Mouse (Mus musculus) limb, embryonic 14.5 days (tissue): ENCODE measurements around the gene Ubl3. TPM values are rescaled to one million over a fixed set of nuclear protein-coding genes. Genes with fewer than 3 reads are reported as not detected.
A peak's percentile ranks its signal among the peaks of the same experiment; 100 is the strongest.

Experiments used
- ATAC-seq: fragments of 200-750 bp; cut with Nextera tagmentation; 2 replicates; pipeline ENCODE4 v1.8.0; 2017; ENCODE audit warnings: low read depth, moderate number of reproducible peaks, moderate TSS enrichment; ENCODE audit not compliant: low FRiP score
- DNase-seq: peaks from one replicate; pipeline ENCODE4 v3.0.0-alpha.2; 2015; ENCODE audit warnings: low spot score
- H3K27ac ChIP-seq: fragments of 300-500 bp; sonication (generic); replicated peaks from 2 replicates; pipeline ENCODE4 v1.5.1; 2014; ENCODE audit warnings: low read depth, mild to moderate bottlenecking, low read length, moderate library complexity, mixed read lengths
- H3K27me3 ChIP-seq: fragments of 300-500 bp; sonication (generic); 2 replicates; pipeline ENCODE4 v1.6.1; 2014; ENCODE audit warnings: low read length, mixed read lengths; ENCODE audit not compliant: control insufficient read depth, insufficient read depth
- H3K36me3 ChIP-seq: fragments of 300-500 bp; sonication (generic); 2 replicates; pipeline ENCODE4 v1.6.1; 2014; ENCODE audit warnings: mild to moderate bottlenecking, low read length, moderate library complexity, mixed read lengths; ENCODE audit not compliant: control insufficient read depth, insufficient read depth
- H3K4me1 ChIP-seq: fragments of 300-500 bp; sonication (generic); 2 replicates; pipeline ENCODE4 v1.6.1; 2014; ENCODE audit warnings: antibody characterized with exemption, low read length, mixed read lengths; ENCODE audit not compliant: control insufficient read depth, insufficient read depth
- H3K4me2 ChIP-seq: fragments of 300-500 bp; sonication (generic); replicated peaks from 2 replicates; pipeline ENCODE4 v1.6.1; 2014; ENCODE audit warnings: low read depth, mild to moderate bottlenecking, low read length, moderate library complexity; ENCODE audit not compliant: severe bottlenecking
- H3K4me3 ChIP-seq: fragments of 300-500 bp; sonication (generic); replicated peaks from 2 replicates; pipeline ENCODE4 v1.5.1; 2014; ENCODE audit warnings: low read length
- H3K9ac ChIP-seq: fragments of 300-500 bp; sonication (generic); 2 replicates; pipeline ENCODE4 v1.6.1; 2014; ENCODE audit warnings: mild to moderate bottlenecking, low read depth, low read length, moderate library complexity; ENCODE audit not compliant: severe bottlenecking
- H3K9me3 ChIP-seq: fragments of 300-500 bp; sonication (generic); 2 replicates; pipeline ENCODE4 v1.6.1; 2016; ENCODE audit warnings: low read length; ENCODE audit not compliant: control insufficient read depth
- POLR2A ChIP-seq: fragments of 200-500 bp; IDR thresholded peaks from 2 replicates; pipeline ENCODE4 v1.8.0; 2012; ENCODE audit warnings: inconsistent platforms, mild to moderate bottlenecking, moderate library complexity, borderline replicate concordance; ENCODE audit not compliant: insufficient read depth, insufficient read length; ENCODE audit errors: extremely low read depth
- WGBS: fragments of 180-500 bp; shearing (Covaris S2); extraction: QIAGEN DNeasy Blood & Tissue Kit; methylation state at CpG from one replicate; pipeline ENCODE4 v1.1.7; 2014; 5-methylcytosine and 5-hydroxymethylcytosine counted together
- polyA plus RNA-seq, 2 experiments: library from polyadenylated mRNA; depleted of rRNA in 1 of 2; stranded (reverse) in 1 of 2; unstranded in 1 of 2; fragments of >200 nt; fragmentation: Nextera tagmentation in 1 of 2; extraction: Ambion mirVana in 1 of 2; gene quantifications; 2 replicates each; pipeline versions ENCODE4 v1.2.1 to v1.2.3; 2012 to 2014

Ubl3 gene
- polyA plus RNA-seq, 2 experiments, result 30.3 to 73.6 TPM

DNA sequence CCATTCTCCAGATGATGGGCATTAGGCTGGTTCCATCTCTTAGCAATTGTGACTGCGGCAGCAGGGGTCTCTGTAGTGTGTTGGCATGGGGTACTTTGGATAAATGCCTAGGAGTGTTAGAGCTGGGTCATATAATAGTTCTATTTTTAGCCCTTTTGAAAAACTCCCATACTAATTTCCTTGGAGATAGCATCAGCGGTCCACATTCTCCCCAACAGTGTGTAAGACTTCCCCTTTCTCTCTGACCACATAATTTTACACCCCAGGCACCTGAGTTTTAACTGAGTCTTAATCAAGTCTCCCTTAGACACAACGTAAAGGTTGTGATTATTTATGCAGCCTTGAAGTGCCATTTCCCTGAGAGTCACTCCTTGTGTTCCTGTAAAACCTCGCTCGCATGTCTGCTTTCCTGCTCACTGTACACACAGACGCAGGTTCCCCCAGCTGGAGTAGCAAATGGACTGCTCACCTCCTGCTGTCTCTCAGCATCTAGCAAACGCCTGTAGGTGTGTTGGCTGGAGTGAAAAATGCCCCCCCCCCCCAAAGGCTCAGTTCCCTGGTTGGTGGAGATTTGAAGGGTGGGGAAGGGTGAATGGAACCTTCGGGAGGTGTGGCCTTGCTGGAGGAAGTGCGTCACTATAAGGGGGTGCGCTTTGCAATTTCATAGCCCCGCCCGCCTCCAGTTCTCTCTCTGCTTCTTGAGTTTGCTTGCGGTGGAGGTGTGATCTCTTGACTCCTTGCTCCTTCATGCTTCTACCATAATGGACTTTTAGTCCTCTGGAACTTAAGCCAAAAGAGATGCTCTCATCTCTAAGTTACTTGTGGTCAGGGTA, 63.5 kb downstream of the Ubl3 start:
- Histone ChIP-seq H3K27ac (peak overlapping the region; percentile 67), H3K9me3 (no peaks in the 10 kb centered on the region), H3K4me2 (peak overlapping the region; percentile 39), H3K4me1 (peaks cover 22% of the 10 kb centered on the region), H3K36me3 (no peaks in the 10 kb centered on the region), H3K9ac (no peak overlapping the region), H3K4me3 (no peak overlapping the region), H3K27me3 (no peaks in the 10 kb centered on the region)
- peak; percentile 64 for ATAC-seq
- DNase-seq, result peak; percentile 52
- no peak for TF ChIP-seq POLR2A
- 44% methylated on average over 13 of the region's 13 CpGs for WGBS

- H3K4me2 ChIP-seq, result no peak overlapping the region
- DNase-seq, result no peak
- H3K27me3 ChIP-seq, result no peaks in the 10 kb centered on the region
- ATAC-seq, result no peak
- TF ChIP-seq POLR2A, result no peak
- no peaks in the 10 kb centered on the region for H3K36me3 ChIP-seq
- no peak overlapping the region for H3K9ac ChIP-seq
- H3K9me3 ChIP-seq, result no peaks in the 10 kb centered on the region
- WGBS, result 84% methylated on average over 11 of the region's 11 CpGs
- peaks cover 22% of the 10 kb centered on the region for H3K4me1 ChIP-seq
- H3K4me3 ChIP-seq, result no peak overlapping the region
- no peak overlapping the region for H3K27ac ChIP-seq
These were observed 66.4 kb downstream of the Ubl3 start for GRCm38 (mm10) chr5:148486202-148486601.

DNA sequence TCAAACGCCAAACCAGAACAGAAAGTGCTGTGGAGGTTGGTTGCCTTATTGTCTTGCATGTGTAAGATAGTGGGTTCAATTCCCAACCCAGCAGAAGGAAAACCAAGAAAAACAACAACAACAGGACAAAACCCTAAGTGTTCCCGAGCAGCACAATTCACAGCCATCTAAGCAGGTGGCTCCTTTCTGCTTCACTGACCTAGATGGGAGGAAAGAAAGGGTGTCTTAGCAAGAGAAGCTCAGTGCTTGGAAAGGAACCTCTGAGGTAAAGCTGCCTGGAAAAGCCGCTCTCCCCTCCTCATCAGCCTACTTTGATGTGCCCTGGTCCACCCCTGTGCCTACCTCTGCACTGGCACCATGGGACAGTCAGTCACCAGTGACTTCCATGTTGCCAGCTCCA, 70.8 kb downstream of the Ubl3 start:
- Histone ChIP-seq H3K27ac (no peak overlapping the region), H3K9ac (no peak overlapping the region), H3K9me3 (no peaks in the 10 kb centered on the region), H3K36me3 (no peaks in the 10 kb centered on the region), H3K4me2 (no peak overlapping the region), H3K4me1 (no peaks in the 10 kb centered on the region), H3K27me3 (no peaks in the 10 kb centered on the region), H3K4me3 (no peak overlapping the region)
- ATAC-seq (no peak), DNase-seq (no peak)
- no peak for TF ChIP-seq POLR2A
- WGBS, result 88% methylated on average over 3 of the region's 3 CpGs

DNA sequence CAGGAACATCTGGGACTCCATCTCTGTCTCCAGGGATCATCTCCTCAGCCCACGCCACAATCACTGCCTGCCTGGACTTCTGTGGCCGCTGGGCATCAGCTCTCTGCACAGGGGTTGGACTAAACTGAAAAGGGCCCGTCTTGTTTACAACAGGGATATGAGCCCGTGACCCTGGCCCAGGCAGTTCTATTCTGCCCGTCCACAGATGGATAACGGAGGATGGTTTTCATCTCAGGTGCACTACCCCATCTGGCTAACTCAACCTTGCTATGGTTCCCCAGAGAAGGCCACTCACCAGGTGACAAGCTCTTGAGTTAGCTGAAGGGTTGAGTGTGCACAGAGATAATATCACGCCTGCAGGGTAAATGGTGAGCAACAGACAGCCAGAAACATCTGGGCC, 78.2 kb downstream of the Ubl3 start:
- Histone ChIP-seq H3K9ac (no peak overlapping the region), H3K4me1 (no peaks in the 10 kb centered on the region), H3K27me3 (no peaks in the 10 kb centered on the region), H3K27ac (no peak overlapping the region), H3K4me2 (no peak overlapping the region), H3K4me3 (no peak overlapping the region), H3K9me3 (no peaks in the 10 kb centered on the region), H3K36me3 (no peaks in the 10 kb centered on the region)
- DNase-seq (no peak), ATAC-seq (no peak)
- 75% methylated on average over 7 of the region's 7 CpGs for WGBS
- no peak for TF ChIP-seq POLR2A

DNA sequence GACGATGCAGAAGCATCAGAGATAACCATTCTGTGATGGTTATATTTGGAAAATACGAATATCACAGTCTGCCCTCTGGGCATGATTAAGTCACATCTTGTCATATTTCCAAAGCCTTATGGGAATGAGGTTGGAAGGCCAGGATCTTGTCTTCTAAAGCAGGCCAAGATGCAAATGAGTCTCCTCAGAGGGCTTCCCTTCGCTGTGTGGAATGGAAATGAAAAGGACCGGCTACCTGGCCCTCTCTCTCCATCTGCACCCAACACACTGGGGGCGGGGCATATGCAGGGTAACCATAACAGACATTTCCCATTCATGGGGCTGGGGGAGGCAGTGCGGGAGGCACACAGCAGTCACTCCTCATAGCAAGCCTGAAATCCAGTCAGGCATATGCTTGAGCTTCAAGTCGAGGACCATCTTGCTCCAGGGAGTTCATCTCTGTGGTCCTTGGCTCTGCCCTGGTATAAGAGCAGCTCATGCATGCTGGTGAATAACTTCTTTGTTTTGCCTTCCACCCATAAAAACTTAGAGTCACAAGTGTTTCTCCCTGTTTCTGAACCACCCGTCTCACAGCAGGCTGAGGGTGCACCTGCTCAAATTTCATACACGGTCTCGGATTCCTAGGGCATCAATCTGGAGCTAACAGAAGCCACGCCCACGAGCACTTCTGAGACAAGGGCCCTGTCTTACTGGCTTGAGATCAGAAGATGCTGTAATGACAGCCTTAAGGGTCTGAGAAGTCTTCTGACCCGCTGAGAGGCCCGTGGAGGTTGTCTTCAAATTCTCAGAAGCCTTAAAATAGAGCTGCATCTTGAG, 83.8 kb downstream of the Ubl3 start:
- WGBS, result 42% methylated on average over 14 of the region's 14 CpGs
- Histone ChIP-seq H3K4me3 (no peak overlapping the region), H3K9me3 (no peaks in the 10 kb centered on the region), H3K4me1 (peaks cover 10% of the 10 kb centered on the region), H3K9ac (no peak overlapping the region), H3K27ac (no peak overlapping the region), H3K27me3 (no peaks in the 10 kb centered on the region), H3K36me3 (no peaks in the 10 kb centered on the region), H3K4me2 (no peak overlapping the region)
- DNase-seq, result no peak
- no peak for TF ChIP-seq POLR2A
- ATAC-seq, result peak; percentile 55; the same call in 1 of the 2 replicates
